Mouse (Mus musculus): ENCODE results near the gene Rprml.

Gene Rprml

DNA sequence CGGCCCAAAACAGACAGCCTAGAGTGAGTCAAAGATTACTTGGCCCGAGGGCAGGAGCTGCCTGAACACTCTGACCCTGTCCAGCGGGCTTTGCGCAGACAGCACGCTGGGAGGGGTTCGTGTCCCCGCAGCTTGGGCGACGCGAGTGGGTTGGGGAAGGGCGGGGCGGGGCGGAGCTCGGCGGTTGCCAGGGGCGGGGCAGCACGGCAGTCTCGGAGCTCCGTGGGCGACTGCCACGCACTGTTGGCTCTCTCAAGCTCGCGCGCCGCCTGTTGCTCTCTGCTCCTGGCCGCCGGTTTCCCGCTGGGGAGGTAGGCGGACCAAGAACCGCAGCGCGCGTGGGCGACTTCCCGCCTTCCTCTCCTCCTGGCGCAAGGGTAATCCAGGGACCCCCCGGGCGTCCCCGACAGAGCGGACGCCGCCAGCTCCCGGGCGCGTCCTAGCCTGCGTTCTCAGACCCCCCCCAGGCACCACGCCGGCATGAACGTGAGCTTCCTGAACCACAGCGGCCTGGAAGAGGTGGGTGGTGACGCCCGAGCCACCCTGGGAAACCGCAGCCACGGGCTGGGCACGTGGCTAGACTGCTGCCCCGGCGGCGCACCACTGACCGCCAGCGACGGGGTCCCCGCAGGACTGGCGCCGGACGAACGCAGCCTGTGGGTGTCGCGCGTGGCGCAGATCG, at the start of gene Rprml:
TSS of gene Rprml (plus strand) at position 270 of the 682 bp plus-strand sequence.
- no peak for DNase-seq (ENCODE audit: low read depth)

DNA sequence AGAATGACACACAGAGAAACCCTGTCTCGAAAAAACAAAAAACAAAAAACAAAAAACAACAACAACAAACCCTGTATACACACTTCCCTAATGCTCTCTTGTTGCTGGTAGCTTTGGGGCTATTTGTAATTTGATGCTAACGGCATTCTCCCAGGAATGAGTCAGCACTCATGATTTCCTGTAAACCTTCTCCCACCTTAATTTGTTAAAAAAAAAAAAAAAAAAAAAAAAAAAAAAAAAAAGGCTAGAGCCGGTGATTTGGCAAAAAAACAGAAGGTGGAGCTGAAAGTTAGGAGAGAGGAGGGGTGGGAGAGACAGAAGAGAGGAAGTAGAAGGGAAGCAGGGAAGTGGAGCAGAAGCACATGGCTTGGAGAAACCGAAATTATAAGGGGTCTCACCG, 42.8 kb upstream of the Rprml start:
- DNase-seq (ENCODE audit: low read depth): no peak

DNA sequence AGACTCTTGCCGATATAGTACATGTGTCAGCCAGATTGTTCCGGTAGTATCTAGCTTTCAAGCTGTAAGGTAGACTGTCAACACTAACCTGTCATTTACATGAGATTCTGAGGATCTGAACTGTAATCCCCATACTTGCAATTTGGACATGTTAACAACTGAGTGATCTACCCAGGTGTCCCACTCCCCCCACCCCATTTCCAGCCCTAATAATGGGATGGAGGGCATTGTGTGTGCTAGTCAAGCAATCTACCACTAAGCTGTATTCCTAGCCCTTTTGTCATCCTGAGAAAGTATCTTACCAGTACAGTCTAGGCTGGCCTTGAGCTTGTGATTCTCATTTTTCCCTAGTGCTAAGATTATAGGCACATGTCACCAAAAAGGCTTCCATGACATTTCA, 38.6 kb upstream of the Rprml start:
- no peak for DNase-seq (ENCODE audit: low read depth)

DNA sequence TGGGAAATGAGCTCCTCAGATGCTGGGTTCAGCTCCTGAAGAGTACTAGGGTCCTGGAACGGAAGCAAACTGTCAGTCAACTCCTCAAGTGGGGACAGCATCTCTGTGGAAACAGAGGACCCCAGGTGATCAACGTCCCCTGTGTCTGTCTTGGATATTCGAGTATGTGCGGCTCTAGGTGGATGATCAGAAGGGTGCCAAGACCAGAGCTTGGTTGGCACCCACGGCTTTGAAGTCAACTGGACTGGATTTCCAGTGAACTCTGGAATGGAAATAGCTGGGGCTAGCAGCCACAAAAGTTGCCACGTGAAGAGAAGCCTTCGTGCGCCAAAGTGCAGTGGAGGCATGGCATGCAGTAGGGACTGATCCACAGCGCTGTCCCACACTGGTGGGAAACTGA, 28.3 kb upstream of the Rprml start, which contains the start of gene Gm884:
TSS of gene Gm884 (minus strand) at position 101 of the 400 bp plus-strand sequence.
- DNase-seq (ENCODE audit: low read depth): no peak

DNA sequence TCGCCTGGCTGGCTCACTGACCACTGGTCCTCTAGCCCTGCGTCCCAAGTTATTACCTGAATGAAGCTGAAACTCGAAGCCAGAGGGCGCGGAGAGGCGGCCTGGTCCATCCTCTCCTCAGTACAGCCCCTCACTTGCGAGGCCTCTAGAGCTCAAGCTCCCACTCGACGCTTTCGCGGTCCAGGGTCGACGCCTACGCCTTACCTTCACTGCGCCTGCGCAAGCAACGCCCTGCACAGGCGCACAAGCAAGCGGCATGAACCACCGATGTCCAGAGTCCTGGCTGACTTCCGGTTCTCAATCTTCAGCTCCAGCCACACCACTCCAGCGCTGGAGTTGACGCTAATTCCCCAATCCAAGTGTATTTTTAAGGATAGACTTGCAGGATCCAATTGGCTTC, 21.9 kb upstream of the Rprml start:
- DNase-seq (ENCODE audit: low read depth): no peak

DNA sequence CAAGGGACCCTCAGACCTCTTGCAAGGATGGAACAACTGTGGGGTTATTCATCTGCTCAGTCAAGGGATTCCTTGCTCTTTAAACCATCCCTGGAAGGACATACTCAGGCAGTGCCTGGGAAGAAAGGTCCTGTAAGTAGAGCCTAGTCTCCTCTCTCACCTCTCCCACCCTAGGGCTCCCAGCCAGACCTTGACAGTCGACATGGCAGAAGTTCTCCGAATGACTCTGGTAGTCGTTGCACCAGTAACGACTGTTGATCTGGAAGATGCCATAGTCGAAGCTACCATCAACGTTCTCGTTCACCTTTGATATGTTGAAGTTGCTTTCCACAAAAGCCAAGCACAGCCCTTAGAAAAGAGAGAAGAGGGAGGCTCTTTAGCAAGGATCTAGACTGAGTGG, 14.6 kb upstream of the Rprml start:
- DNase-seq (ENCODE audit: low read depth): no peak

DNA sequence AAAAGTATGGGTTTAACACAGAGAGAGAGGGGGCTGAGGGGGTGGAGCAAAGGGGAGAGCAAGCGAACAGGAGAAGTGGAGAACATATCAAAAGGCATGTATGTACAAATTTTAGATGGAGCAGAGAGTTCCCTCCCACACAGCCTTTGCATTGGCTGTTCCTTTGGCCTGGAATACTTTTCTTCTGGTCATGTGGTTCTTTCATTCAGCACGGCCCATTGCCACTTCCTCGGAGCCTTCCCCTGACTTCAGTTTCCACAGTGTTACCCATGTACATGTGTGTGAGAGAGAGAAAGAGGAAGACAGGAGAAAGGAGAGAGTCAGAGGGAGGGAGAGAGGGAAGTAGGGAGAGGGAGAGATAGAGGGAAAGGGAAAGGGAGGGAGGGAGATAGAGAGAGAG, 13.9 kb upstream of the Rprml start:
- no peak for DNase-seq (ENCODE audit: low read depth)

DNA sequence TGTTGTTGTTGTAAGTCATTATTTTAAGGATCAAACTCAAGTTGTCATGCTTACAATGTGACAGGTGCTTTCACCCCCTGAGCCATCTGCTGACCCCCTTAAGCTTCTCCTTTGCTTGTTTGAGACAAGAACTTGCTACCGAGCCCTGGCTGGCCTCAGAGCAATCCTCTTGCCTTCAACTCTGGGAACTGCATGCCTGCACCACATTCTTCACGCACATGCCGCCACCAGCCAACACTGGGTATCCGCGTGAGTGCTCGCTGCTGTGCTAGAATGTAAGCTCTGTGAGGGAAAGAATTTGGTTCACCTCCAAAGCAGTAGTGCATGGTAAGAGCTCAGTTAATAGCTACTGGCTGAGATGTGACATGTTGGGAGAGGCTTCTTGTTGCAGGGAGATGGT, 13.1 kb upstream of the Rprml start:
- DNase-seq (ENCODE audit: low read depth): no peak

DNA sequence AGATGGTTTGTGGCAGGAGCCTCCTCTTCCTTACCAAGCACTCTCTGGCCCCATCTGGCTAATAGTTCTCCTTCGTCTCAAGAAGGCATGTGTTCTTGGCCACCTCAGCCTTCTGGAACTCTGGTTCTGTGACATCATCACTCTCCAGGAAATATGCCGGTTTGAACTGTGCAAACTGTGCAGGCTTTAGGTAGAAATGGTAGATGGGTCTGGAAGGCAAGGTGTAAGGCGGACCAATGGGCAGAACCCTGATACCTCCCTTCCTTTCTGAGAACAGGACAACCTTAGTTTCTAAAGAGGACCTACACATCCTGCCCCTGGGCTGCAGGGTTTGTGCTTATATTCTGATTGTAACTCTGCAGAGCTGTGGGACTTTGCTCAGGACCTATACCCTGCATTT, 10.6 kb upstream of the Rprml start, which contains the start of gene Lyzl6:
TSS of gene Lyzl6 (minus strand) at position 101 of the 400 bp plus-strand sequence.
- DNase-seq (ENCODE audit: low read depth): no peak

DNA sequence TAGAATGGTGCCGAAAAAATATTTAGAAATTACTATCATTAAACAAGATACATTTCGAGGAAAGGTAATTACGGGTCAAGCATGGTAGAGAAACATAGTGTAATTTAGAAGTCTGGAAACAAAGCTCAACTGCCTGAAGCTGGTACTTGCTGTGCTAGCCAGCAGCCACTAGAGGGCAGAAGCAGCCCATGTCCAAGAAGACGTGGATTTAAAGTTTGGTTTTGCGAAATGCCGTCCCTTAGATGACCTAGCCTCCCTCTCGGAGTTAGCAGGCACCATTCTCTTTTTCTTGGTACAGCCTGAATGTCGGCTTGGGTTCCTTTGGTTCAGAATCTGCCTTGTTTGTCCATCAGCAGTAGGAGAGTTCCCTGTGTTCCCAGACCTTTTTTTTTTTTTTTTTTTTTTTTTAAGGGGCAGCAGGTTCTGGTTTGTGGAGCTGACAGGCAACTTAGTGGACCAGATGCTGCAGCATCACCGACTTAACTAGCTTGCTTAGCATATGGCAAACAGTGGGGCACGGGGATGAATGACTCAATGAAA, 9.9 kb upstream of the Rprml start:
- DNase-seq (ENCODE audit: low read depth): peak; percentile 22

DNA sequence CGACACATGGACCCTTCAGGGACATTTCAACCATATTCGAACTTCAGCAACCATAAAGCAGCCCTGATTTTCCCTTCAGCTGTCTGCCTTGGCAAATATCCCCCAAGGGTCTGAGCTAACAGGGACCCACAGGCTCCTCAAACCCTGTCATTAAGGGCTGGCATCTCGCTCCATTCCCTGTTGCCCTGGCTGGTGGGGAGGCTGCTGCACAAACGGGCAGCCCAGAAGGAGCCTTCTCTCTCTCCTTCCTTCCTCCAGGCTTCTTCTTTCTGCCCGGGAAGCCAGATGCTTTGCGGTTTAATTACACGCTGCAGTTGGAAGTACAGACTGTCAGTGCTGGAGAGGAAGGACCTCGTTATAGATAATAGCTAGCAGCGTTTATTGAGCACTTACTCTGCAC, 6.2 kb upstream of the Rprml start:
- no peak for DNase-seq (ENCODE audit: low read depth)

DNA sequence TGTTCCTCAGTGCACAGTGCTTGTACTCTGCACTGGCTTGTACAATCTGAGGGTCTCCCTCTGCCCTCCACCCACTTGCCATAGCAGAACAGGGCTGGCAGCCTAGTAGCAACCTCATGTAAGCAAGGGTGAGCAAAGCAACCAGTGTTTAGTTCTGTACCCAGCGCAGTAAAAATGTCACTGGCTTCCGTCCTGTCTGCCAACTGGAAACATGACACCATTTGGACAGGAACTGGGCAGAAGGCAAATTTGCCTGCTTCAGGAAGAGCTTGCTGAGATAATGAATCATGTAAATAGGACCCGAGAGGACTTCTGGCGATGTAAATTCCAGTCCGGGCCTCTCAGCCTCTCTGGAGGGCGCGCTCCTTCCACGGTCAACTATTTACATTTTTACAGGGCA, 3.6 kb upstream of the Rprml start:
- DNase-seq (ENCODE audit: low read depth): no peak

DNA sequence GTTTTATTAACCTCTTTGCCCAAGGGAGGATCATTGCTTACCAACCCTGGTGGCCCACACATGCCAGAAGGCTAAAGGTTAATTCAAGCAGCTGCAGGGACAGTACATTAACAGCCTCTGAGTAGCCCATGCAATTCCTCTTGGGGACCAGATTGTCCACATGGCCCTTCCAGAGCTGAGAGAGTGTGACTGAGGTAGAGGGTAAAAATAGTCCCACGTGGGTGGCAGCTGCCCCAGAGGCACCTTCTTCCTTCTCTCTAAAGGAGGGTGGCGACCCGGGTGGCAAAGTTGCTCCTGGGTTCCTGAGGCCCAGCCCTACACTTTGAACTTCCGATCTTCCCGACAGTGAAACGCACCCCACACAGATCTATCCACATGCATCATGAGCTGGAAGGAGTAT, 3.1 kb upstream of the Rprml start:
- DNase-seq (ENCODE audit: low read depth): no peak

DNA sequence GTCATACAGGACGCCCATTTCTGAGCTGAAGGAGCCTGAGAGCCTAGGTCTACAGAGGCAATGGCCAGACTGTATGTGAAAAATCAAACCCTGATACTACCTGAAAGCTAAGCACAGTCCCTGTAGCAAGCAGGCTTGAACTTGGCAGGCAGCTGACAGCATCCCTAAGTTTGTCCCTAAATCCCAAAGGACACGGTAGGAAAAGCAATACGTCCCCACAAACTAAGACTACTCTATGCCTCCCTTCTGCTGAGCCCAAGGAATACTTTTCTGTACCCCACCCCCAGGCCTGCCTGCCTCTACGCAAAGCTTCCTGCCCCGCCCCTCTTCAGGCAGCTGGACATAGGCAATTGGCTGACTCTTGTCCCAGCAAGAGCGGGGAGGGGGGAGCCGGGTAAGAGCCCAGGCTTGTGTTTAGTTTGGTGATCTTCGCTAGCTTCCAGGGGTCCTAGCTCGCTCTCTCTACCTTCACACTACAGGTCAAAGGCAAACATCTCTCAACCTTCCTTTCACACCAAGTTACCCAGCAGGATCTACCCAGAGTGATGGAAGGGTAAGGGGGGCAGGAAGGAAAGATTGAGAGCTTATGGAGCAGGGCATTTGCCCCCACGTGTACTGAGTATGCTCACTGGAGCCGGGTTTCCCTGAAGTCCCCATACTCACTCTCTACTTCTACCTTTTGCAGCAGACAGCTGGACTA, 1.3 kb upstream of the Rprml start:
- no peak for DNase-seq (ENCODE audit: low read depth)

DNA sequence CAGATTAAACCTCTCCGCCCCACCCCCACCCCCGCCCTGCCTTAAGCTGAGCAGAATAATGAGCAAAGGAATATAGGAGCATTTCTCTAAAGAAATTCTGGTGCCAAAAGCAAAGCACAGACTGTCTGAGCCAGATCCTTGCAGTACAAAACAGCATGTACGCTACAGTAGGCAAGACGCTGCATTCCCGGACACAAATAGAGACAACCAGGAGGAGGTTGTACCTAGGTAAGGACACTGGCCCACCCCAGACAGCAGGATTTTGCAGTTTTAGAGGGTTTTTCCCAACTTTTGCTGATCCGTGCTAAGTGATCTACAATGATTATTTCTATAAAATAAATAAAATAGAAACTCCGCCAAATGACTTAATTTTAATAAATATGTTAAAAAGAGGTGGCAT, 714 bp upstream of the Rprml start:
- DNase-seq (ENCODE audit: low read depth): no peak

DNA sequence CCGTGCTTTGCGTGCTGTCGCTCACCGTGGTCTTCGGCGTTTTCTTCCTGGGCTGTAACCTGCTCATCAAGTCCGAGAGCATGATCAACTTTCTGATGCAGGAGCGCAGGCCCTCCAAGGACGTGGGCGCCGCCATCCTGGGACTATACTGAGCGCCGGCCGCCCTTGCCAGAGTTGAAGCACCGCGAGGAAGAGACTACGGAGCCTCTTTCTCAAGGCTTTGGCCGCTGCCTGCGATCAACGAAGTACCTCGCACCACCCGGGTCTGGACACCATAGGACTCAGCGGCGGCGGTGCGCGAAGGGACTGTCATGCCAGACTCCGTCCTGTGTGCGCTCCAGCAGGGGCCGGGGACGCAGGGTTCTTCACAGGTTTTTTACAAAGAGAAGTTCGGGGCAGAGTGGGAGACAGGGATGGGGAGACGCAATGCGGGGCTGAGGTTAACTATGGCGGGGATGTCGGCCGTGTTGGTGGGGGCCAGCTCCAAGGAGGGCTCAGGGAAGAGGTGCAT, 668 bp downstream of the Rprml start:
- DNase-seq (ENCODE audit: low read depth): no peak

DNA sequence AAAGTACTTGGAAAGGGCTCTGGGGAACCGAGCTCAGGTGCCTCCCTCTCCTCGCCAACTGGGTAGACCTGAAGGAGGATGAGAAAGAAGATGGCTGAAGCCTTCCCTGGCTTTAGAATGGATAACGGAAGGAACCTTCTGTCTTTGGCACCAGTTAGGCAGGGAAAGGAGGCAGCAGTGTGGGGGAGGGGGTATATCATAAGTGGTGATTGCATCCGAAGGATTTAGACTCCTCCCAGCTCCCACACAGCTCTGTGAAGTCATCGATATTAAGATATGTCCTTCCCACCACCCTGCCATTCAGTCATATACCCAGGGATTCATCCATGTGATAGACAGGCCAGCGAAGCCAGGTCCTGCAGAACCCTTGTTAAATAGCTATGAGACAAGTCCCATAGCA, 2.1 kb downstream of the Rprml start:
- no peak for DNase-seq (ENCODE audit: low read depth)

DNA sequence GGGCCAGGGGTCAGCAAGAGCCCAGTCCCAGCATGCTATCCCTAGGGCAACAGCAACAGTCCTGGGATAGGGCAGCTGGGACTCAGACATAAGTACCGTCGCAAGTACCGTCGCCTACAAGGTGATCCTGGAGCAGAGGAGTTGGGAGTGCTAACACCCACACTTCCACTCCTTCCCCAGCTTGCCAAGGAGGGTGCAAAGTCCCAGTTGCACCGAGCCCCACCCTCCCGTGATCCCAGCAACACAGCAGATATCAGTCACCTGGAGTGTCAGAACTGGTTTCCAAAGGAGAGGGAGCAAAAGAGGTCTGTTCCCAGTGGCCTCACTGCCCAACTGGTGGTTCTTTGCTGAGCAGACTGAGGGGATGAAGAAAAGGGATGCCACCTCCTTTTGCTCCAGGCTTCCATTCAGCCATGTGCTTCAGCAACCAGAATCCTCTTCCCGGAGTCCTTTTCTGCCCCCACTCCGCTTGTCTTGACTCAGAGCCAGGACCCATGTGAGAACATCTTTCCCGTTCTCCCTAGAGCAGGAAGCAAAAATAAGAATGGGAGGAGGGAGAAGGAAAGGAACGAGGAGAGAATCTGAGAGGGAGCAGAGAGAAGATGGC, 4.1 kb downstream of the Rprml start:
- DNase-seq (ENCODE audit: low read depth): no peak

DNA sequence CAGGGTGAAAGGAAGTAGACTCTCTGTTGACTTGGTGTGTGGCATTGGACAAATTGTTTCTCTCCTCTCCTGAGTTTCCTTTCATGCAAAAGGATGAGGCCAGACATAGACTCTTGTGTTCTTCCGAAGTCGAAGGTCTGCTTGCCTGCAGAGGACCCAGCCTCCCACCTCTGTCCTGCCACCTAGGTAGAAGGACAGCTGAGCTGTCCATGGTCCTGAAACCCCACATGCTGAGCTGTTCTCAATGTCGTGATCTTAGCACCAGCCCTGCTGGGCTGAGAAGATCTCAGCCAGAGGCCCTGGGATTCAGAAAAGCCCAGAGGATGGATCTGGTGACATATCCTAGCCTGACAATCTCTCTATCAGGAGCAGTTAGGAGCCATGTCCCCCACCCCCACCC, 7.2 kb downstream of the Rprml start:
- no peak for DNase-seq (ENCODE audit: low read depth)

DNA sequence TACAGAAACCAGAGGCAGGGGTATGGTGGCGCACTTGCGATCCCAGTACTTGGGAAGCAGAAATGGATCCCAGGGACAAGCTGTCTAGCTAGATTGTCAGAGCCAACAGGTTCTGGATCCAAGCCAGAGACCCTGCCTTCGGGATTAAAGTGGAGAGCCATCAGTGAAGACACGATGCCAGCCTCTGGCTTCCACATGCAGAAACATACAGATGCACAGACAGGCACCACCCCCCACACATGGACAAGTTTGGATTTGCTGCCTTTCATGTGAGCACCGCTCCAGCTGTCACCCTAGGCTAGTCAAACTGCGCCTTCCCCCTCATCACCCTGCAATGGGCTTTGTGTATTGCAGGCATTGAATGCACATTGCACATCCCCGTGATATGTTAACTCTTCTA, 8.8 kb downstream of the Rprml start:
- DNase-seq (ENCODE audit: low read depth): no peak

DNA sequence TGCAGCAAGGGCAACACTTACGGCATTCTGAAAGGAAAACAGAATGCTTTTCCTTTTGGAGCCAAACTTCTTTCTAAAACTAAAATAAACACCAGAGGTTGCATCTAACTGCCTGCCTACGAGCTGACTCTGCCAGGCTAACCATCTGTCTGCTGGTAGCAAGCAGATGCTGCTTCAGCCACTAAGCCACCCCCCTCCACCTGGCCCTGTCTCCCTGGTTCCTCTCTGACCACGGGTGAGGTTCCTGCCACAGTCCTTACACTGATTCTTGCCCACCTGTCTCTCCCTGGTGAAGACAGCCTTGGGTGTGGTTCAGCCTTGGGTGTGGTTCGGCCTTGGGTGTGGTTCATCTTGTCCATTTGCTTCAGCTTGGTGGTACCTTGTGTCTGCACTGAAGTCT, 12.5 kb downstream of the Rprml start:
- no peak for DNase-seq (ENCODE audit: low read depth)

DNA sequence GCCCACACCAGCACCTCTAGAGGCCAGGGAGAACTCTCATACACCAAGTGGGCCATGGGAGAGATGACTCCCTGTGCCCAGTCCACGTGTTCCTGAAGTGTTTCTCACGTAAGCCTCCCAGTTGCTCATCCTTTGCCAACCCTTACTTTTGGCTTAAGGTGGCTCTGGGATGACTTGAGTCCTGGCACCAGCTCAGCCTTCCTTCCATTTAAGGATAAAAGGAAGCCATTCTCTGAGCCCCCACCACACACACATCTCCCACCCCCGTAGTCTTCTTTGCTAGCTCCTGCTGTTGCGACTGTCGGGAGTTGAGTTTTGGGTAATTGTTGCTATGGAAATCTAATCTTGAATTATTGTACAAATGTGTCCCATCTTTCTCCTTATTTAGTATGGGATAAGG, 13.2 kb downstream of the Rprml start:
- DNase-seq (ENCODE audit: low read depth): no peak

DNA sequence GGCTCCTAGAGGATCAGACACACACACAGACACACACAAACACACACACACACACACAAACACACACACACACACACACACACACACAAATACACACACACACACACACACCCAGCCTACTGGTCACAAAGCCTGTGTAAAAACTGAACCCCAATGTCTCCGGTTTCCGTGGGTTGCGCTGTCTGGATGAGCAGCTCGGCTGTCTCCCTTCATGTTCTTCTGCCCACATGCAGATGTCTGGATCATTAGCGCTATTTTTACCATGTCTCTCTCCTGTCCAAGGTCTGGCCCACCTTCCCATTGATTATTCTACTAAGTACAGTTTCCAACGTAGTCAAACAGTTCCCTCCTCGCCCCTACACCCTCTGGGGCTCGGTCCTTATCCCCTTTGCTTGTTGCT, 13.7 kb downstream of the Rprml start:
- DNase-seq (ENCODE audit: low read depth): no peak
